Mouse (Mus musculus) liver, embryonic 16.5 days (tissue): ENCODE results near the gene Tcf20. TPM values are rescaled to one million over a fixed set of nuclear protein-coding genes. Genes with fewer than 3 reads are reported as not detected.
"Not testable (repeated sequence)": the region's sequence is repeated elsewhere in the genome, so short reads cannot be mapped to it uniquely, and the experiment has no call there.

Experiments used
- ATAC-seq: fragments of 200-750 bp; cut with Nextera tagmentation; 2 replicates; pipeline ENCODE4 v1.8.0; 2017; ENCODE audit warnings: low read depth, mild to moderate bottlenecking, moderate number of reproducible peaks, moderate library complexity
- H3K27ac ChIP-seq: fragments of 300-500 bp; sonication (generic); 2 replicates; pipeline ENCODE4 v1.5.1; 2014; ENCODE audit warnings: mild to moderate bottlenecking, low read length
- H3K27me3 ChIP-seq: fragments of 300-500 bp; sonication (generic); 2 replicates; pipeline ENCODE4 v1.6.1; 2014; ENCODE audit warnings: low read depth, low read length, mixed read lengths; ENCODE audit not compliant: control insufficient read depth, insufficient read depth
- H3K36me3 ChIP-seq: fragments of 300-500 bp; sonication (generic); 2 replicates; pipeline ENCODE4 v1.6.1; 2014; ENCODE audit warnings: mild to moderate bottlenecking; ENCODE audit not compliant: control insufficient read depth, insufficient read depth
- H3K4me1 ChIP-seq: fragments of 300-500 bp; sonication (generic); 2 replicates; pipeline ENCODE4 v1.6.1; 2014; ENCODE audit warnings: low read depth, low read length, mixed read lengths; ENCODE audit not compliant: control insufficient read depth
- H3K4me2 ChIP-seq: fragments of 300-500 bp; sonication (generic); 2 replicates; pipeline ENCODE4 v1.6.1; 2014; ENCODE audit warnings: low read depth, low read length, mixed read lengths
- H3K4me3 ChIP-seq: fragments of 300-500 bp; sonication (generic); 2 replicates; pipeline ENCODE4 v1.5.1; 2014; ENCODE audit warnings: low read depth, mild to moderate bottlenecking, low read length
- H3K9ac ChIP-seq: fragments of 300-500 bp; sonication (generic); 2 replicates; pipeline ENCODE4 v1.6.1; 2014; ENCODE audit warnings: low read depth, low read length
- H3K9me3 ChIP-seq: fragments of 300-500 bp; sonication (generic); replicated peaks from 2 replicates; pipeline ENCODE4 v1.6.1; 2016; ENCODE audit warnings: low read length; ENCODE audit not compliant: control insufficient read depth
- WGBS: fragments of 180-500 bp; shearing (Covaris S2); extraction: QIAGEN DNeasy Blood & Tissue Kit; methylation state at CpG from one replicate; pipeline ENCODE4 v1.1.7; 2014; ENCODE audit not compliant: insufficient replicate concordance; 5-methylcytosine and 5-hydroxymethylcytosine counted together
- polyA plus RNA-seq: library from polyadenylated mRNA; unstranded; fragments of >200 nt; fragmentation: Nextera tagmentation; extraction: Ambion mirVana; gene quantifications from 2 replicates; pipeline ENCODE4 v1.2.1, GENCODE M21; 2015

The Tcf20 gene
- polyA plus RNA-seq, 1 experiment from 2014 or later = 2.1 TPM

DNA sequence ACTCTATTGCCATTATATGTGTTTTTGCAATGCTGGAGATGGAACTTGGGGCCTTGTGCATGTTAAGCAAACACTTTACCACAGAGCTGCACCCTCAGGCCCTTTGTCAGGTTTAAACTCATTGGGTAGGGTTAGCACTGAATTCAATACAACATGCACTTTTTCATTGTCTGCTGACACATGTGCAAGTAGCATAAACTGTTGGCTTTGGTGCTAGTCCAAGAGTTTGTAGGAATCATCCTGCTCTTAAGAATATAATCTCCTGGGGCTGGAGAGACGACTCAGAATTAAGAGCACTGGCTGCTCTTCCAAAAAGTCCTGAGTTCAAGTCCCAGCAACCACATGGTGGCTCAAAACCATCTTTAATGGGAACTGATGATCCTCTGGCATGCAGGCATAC, 98.2 kb downstream of the Tcf20 start:
- Histone ChIP-seq H3K9ac (no peak overlapping the region), H3K9me3 (no peaks in the 10 kb centered on the region), H3K36me3 (no peaks in the 10 kb centered on the region), H3K27ac (no peak overlapping the region), H3K4me3 (no peak overlapping the region), H3K4me1 (peaks cover 4% of the 10 kb centered on the region), H3K27me3 (no peaks in the 10 kb centered on the region), H3K4me2 (no peak overlapping the region)
- no peak for ATAC-seq
- 52% methylated on average over 1 of the region's 1 CpGs for WGBS

DNA sequence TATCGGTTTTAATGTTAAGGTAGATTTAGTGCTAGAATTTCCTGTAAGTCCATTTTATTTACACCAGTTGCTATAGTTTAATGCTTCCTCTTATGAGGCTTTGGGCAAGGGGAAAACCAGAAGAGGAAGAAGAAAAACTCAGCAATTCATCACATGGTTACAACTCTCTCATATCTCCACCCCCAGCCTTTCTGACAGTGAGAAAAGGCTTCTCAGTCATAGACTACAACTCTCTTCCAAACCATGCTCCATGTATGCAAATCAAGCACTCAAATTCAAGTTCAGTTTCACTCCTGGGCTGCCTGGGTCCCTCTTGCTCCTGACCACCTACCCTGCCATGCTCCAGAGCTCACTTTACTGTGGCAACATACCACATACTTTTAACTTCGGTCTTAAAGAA, 99.2 kb downstream of the Tcf20 start:
- 28% methylated on average over 2 of the region's 2 CpGs for whole genome bisulfite sequencing
- no peaks in the 10 kb centered on the region for H3K36me3 ChIP-seq
- no peaks in the 10 kb centered on the region for H3K9me3 ChIP-seq
- ATAC-seq = no peak
- H3K4me3 ChIP-seq = no peak overlapping the region
- H3K9ac ChIP-seq = no peak overlapping the region
- no peaks in the 10 kb centered on the region for H3K27me3 ChIP-seq
- H3K4me1 ChIP-seq = peaks cover 4% of the 10 kb centered on the region
- H3K4me2 ChIP-seq = no peak overlapping the region
- H3K27ac ChIP-seq = peak overlapping the region; percentile 14; the same call in 1 of the 2 replicates

DNA sequence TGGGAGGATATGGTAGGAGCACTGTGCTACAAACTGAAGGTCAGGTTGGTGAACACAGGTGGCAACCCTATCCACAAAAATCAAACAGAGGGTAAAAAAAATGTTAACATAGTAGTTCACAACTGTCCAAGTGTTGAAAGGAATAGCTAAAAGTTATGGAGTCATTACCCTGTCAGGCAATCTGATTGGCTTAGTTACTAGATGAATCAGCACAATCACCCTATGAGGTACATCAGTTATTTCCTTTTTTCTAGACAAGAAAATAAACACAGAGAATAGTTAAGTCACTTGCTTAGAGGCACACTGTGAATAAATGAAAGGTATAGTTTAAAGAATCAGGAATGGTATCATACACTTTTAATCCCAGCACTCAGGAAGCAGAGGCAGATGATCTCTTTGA, 110.4 kb downstream of the Tcf20 start:
- Histone ChIP-seq H3K9ac (no peak overlapping the region), H3K4me3 (no peak overlapping the region), H3K36me3 (no peaks in the 10 kb centered on the region), H3K4me1 (peaks cover 2% of the 10 kb centered on the region), H3K27ac (no peak overlapping the region), H3K9me3 (no peaks in the 10 kb centered on the region), H3K4me2 (no peak overlapping the region), H3K27me3 (no peaks in the 10 kb centered on the region)
- no peak for ATAC-seq

DNA sequence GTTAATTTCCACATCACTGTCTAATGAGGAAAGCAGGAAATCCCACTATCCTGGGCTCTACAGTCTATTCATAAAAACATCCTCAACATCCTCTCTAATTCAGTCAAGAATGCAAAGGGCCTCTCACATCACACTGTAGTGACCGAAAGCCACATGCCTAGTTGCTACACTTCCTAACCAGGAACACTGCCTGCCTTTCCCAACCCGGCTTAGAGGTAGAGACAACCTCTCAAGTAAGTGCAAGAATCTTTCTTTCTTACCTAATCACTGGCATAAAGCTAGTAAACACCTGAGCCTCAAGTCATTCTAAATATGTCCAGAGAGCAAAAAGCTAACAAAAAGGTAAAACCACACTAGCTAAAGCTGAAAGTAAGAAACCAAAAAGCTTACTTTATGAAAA, 110.8 kb downstream of the Tcf20 start:
- Histone ChIP-seq H3K36me3 (no peaks in the 10 kb centered on the region), H3K27ac (no peak overlapping the region), H3K27me3 (no peaks in the 10 kb centered on the region), H3K9ac (no peak overlapping the region), H3K4me3 (no peak overlapping the region), H3K4me1 (peaks cover 2% of the 10 kb centered on the region), H3K9me3 (no peaks in the 10 kb centered on the region), H3K4me2 (no peak overlapping the region)
- 0 out of 2 replicates have a peak, but pooled peaks have one; percentile 21 for ATAC-seq
- 56% methylated on average over 2 of the region's 2 CpGs for WGBS

DNA sequence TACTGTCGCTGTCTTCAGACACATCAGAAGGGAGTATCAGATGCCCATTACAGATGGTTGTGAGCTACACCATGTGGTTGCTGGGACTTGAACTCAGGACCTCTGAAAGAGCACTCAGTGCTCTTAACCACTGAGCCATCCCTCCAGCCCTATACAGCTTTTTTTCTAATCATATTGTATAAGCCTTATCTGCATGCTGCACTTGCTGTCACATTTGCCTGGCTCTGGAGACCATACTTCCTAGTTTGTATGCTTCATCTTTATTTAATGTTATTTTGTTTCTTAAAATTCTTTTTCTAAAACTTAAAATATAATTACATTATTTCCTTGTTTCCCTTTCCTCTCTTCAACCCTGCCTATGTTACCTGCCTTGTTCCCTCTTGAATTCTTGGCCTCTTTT, 115.6 kb downstream of the Tcf20 start:
- Histone ChIP-seq H3K36me3 (no peaks in the 10 kb centered on the region), H3K4me1 (peaks cover under 1% of the 10 kb centered on the region), H3K27me3 (no peaks in the 10 kb centered on the region), H3K27ac (no peak overlapping the region), H3K9me3 (no peaks in the 10 kb centered on the region), H3K9ac (no peak overlapping the region), H3K4me3 (no peak overlapping the region), H3K4me2 (no peak overlapping the region)
- ATAC-seq = no peak
- 76% methylated on average over 1 of the region's 1 CpGs for WGBS

DNA sequence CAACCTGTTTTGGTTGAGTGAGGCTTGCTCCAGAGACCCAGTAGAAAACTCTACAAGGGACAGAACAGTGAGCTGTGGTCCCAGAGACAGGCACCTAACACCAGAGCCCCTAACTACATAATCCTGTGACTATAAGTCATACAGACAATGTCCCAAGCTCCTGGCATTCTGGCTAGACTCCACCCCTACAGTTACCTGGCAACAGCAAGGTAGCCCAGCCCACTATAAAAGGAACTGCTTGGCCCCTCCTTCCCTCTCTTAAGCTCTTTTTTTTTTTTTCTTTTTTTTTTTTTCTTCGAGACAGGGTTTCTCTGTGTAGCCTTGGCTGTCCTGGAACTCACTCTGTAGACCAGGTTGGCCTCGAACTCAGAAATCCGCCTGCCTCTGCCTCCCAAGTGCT, 121.4 kb downstream of the Tcf20 start:
- H3K9ac ChIP-seq, H3K27ac ChIP-seq, H3K4me3 ChIP-seq, H3K36me3 ChIP-seq, H3K4me2 ChIP-seq, H3K9me3 ChIP-seq, H3K4me1 ChIP-seq, ATAC-seq, H3K27me3 ChIP-seq: not testable (repeated sequence)
- WGBS = 76% methylated on average over 3 of the region's 3 CpGs

DNA sequence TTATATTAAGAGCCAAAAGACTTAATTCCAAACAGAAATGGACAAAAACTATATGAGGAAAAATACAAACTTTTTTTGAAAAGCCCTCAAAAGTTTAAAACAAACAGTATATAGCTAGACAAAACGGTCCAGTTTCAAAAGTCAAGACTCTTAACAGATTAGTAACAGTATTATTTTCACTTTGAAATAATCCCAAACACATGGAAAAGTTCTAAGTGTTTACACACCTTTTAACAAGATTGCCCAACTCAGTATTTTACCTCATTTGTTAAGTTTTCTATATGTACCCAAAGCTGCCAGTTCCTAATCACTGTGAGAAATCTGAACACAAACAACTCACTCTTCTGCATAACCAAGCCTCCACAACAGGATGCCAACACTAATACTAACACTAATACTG, 124.0 kb downstream of the Tcf20 start:
- H3K36me3 ChIP-seq = no peaks in the 10 kb centered on the region
- no peaks in the 10 kb centered on the region for H3K9me3 ChIP-seq
- H3K4me2 ChIP-seq = no peak overlapping the region
- no peak overlapping the region for H3K4me3 ChIP-seq
- no peak overlapping the region for H3K9ac ChIP-seq
- H3K4me1 ChIP-seq = peaks cover 4% of the 10 kb centered on the region; the same call in 1 of the 2 replicates
- no peak for ATAC-seq
- WGBS = 58% methylated on average over 1 of the region's 1 CpGs
- H3K27ac ChIP-seq = no peak overlapping the region
- H3K27me3 ChIP-seq = no peaks in the 10 kb centered on the region

DNA sequence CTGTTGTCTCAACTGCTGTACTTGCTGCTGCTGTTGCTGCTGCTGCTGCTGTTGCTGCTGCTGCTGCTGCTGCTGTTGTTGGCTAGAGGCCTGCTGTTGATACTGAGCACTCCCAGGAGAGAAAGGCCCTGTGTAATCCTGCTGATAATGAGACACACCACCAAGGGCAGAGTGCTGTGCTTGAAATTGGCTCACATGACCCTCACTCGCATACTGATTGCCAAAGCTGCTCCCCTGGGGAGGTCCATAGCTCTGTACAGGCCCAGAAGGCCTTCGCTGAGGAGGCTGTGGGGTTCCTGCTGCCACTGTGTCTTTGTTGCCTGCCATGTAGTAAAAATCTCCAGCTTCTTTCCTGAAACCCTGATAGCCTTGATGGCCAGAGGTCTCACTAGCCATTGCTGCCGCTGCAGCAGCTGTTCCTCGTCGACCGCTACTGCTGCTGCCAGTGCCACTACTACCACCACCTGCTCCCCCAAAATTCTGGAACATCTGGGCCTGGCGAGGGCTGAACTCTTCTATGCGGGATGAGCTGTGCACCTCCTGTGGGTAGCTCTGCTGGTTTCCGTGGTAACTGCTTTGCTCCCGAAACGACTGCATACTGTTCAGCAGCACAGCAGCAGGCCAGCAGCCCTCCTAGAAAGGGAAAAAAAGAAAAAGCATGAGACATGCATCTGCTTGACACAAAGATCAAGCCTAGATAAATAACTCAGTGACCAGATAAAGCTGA, 130.9 kb downstream of the Tcf20 start:
- WGBS = 76% methylated on average over 11 of the region's 11 CpGs
- ATAC-seq = no peak
- Histone ChIP-seq H3K27me3 (no peaks in the 10 kb centered on the region), H3K27ac (no peak overlapping the region), H3K4me1 (no peaks in the 10 kb centered on the region), H3K4me2 (no peak overlapping the region), H3K9ac (no peak overlapping the region), H3K36me3 (peaks cover 18% of the 10 kb centered on the region), H3K4me3 (no peak overlapping the region), H3K9me3 (no peaks in the 10 kb centered on the region)

DNA sequence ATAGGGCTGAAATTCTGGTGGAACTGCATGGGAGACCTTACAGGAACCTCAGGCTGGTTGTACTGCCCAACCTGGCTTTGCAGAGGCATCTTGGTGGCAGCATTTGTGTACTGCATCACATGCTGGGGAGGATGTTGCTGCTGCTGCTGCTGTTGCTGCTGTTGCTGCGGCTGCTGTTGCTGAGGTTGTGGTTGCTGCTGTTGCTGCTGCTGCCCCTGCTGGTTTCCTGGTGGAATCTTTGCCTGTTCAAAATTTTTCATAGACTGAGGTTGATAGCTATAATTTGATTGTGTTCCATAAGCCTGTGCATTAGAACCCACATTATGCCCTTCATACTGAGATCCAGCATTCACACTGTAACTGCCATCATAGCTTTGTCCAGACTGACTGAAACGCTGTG, 131.6 kb downstream of the Tcf20 start:
- Histone ChIP-seq H3K4me2 (no peak overlapping the region), H3K27ac (no peak overlapping the region), H3K9ac (no peak overlapping the region), H3K9me3 (no peaks in the 10 kb centered on the region), H3K4me1 (no peaks in the 10 kb centered on the region), H3K4me3 (no peak overlapping the region), H3K27me3 (no peaks in the 10 kb centered on the region), H3K36me3 (peaks cover 21% of the 10 kb centered on the region)
- 78% methylated on average over 2 of the region's 2 CpGs for WGBS
- no peak for ATAC-seq
